Mouse (Mus musculus): ENCODE results near the gene Acer3.

- TF ChIP-seq CTCF (IDR thresholded peaks at IDR 0.05; ENCODE audit: insufficient read depth, low read depth, low read length) (no peak), POLR2A (IDR thresholded peaks at IDR 0.05; ENCODE audit: insufficient read depth, low read depth, low read length) (no peak)
These were observed 158.8 kb downstream of the Acer3 start for GRCm38 (mm10) chr7:98162239-98162638.

Measured in olfactory bulb, adult 2 months (tissue).